Mouse (Mus musculus) myocyte (in vitro differentiated cells): ENCODE measurements around the gene Ggt6. TPM values are rescaled to one million over a fixed set of nuclear protein-coding genes. Genes with fewer than 3 reads are reported as not detected.

ENCODE experiments used
- H3K27me3 ChIP-seq: one replicate; pipeline ENCODE4 v1.6.1; 2011; ENCODE audit not compliant: control insufficient read depth, insufficient read depth, insufficient read length
- H3K36me3 ChIP-seq: one replicate; pipeline ENCODE4 v1.6.1; 2011; ENCODE audit not compliant: control insufficient read depth, insufficient read depth
- H3K4me2 ChIP-seq: one replicate; pipeline ENCODE4 v1.6.1; 2011; ENCODE audit warnings: low read depth, control low read depth
- H3K4me3 ChIP-seq: one replicate; pipeline ENCODE4 v1.5.1; 2011; ENCODE audit warnings: mild to moderate bottlenecking, control low read depth, moderate library complexity
- H3K79me2 ChIP-seq: one replicate; pipeline ENCODE4 v1.6.1; 2011; ENCODE audit not compliant: control insufficient read depth, insufficient read depth
- H3ac ChIP-seq: one replicate; pipeline ENCODE4 v1.6.1; 2011; ENCODE audit not compliant: control insufficient read depth, insufficient read length
- CEBPB ChIP-seq: IDR thresholded peaks from 2 replicates; pipeline ENCODE4 v1.6.1; 2011; ENCODE audit warnings: mild to moderate bottlenecking, moderate library complexity; ENCODE audit not compliant: poor library complexity, insufficient read depth, severe bottlenecking
- E2F4 ChIP-seq: IDR thresholded peaks from one replicate; pipeline ENCODE4 v1.6.1; 2011; ENCODE audit warnings: mild to moderate bottlenecking, control low read depth, moderate library complexity; ENCODE audit not compliant: insufficient read depth
- MAX ChIP-seq: IDR thresholded peaks from one replicate; pipeline ENCODE4 v1.6.1; 2011; ENCODE audit warnings: low read depth, mild to moderate bottlenecking, control low read depth
- MYOD1 ChIP-seq, 3 experiments: IDR thresholded peaks; one replicate each; pipeline ENCODE4 v1.6.1; 2011; ENCODE audit warnings: control low read depth in 2 of 3, low read depth in 2 of 3, mild to moderate bottlenecking in 2 of 3, moderate library complexity in 1 of 3; ENCODE audit not compliant: insufficient read length in 2 of 3, control insufficient read depth in 1 of 3
- MYOG ChIP-seq, 3 experiments: IDR thresholded peaks; one replicate each; pipeline ENCODE4 v1.6.1; 2011; ENCODE audit warnings: control low read depth in 2 of 3, low read depth in 2 of 3, mild to moderate bottlenecking in 2 of 3; ENCODE audit not compliant: insufficient read length in 2 of 3, control insufficient read depth in 1 of 3, insufficient read depth in 1 of 3
- POLR2A ChIP-seq: IDR thresholded peaks from one replicate; pipeline ENCODE4 v1.6.1; 2011; ENCODE audit warnings: low read depth, mild to moderate bottlenecking, control low read depth, moderate library complexity; ENCODE audit not compliant: insufficient read length
- POLR2AphosphoS2 ChIP-seq: IDR thresholded peaks from one replicate; pipeline ENCODE4 v1.6.1; 2011; ENCODE audit warnings: low read depth, control low read depth; ENCODE audit not compliant: insufficient read length
- REST ChIP-seq: IDR thresholded peaks from one replicate; pipeline ENCODE4 v1.6.1; 2011; ENCODE audit warnings: mild to moderate bottlenecking, control low read depth, moderate library complexity; ENCODE audit not compliant: insufficient read depth, insufficient read length
- SRF ChIP-seq: IDR thresholded peaks from one replicate; pipeline ENCODE4 v1.6.1; 2011; ENCODE audit warnings: low read depth; ENCODE audit not compliant: control insufficient read depth, insufficient read length
- TCF12 ChIP-seq: IDR thresholded peaks from one replicate; pipeline ENCODE4 v1.6.1; 2011; ENCODE audit warnings: mild to moderate bottlenecking, control low read depth; ENCODE audit not compliant: poor library complexity, insufficient read depth, severe bottlenecking
- TCF3 ChIP-seq: IDR thresholded peaks from one replicate; pipeline ENCODE4 v1.6.1; 2011; ENCODE audit warnings: low read depth, control low read depth; ENCODE audit not compliant: insufficient read length
- USF1 ChIP-seq: IDR thresholded peaks from one replicate; pipeline ENCODE4 v1.6.1; 2011; ENCODE audit warnings: low read depth, mild to moderate bottlenecking, control low read depth, moderate library complexity
- polyA plus RNA-seq: library from polyadenylated mRNA; unstranded; fragments of >200 nt; fragmentation: generic; extraction: Trizol; gene quantifications from one replicate; pipeline ENCODE4 v1.2.1, GENCODE M21; 2012; ENCODE audit warnings: missing spikeins

Ggt6 gene
- polyA plus RNA-seq, 1 experiment = not detected

DNA sequence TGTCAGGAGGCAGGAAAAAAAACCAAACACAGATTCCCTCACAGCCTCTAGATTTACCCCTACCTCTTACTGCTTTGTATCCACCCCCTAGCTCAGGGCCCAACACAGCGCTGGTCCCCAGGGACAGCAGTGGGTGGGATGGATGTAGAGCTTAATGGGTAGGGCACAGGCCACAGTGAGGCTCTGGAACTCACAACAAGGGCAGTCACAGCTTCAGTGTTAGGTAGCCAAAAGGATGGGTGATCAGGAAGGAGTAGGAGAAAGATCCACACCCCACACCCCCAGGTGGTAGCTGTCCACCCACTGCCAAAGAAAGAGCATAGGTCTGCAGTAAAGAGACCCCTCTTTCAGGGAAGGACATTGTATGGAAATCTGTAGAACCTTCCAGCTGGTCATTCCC, 42.3 kb downstream of the Ggt6 start:
- peak overlapping the region; percentile 21 for H3K4me2 ChIP-seq
- H3ac ChIP-seq = no peak overlapping the region
- H3K79me2 ChIP-seq = no peaks in the 10 kb centered on the region
- TF ChIP-seq TCF12 (no peak), MYOG (IDR thresholded peaks at IDR 0.05; ENCODE audit: control insufficient read depth in 1 of 3, insufficient read depth in 1 of 3, insufficient read length in 2 of 3, low read depth in 2 of 3) (no peak), TCF3 (no peak), E2F4 (no peak), CEBPB (no peak), POLR2AphosphoS2 (no peak), MYOD1 (IDR thresholded peaks at IDR 0.05; ENCODE audit: control insufficient read depth in 1 of 3, insufficient read length in 2 of 3, low read depth in 2 of 3) (no peak), SRF (no peak), REST (no peak), POLR2A (no peak), USF1 (no peak), MAX (no peak)
- no peaks in the 10 kb centered on the region for H3K36me3 ChIP-seq
- no peak overlapping the region for H3K4me3 ChIP-seq
- H3K27me3 ChIP-seq = no peaks in the 10 kb centered on the region

DNA sequence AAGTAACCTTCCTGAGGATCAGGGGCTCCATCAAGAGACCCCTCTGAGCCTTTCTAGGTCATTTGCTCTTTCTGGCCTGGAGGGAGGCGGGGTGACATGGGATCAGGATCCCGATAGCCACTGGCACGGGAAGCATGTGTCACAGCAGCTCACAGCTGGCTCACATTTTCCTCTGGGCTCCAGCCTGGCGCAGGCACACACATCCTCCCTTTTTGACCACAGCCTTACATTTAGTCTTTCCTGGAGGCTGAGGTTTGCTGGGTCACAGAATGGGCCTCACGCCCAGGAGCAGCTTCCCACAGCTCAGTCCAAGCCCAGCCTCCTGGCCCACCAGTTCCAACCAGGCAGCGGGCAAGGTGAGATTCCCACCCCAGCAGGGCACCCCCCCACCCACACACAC, 42.9 kb downstream of the Ggt6 start:
- no peak for TF ChIP-seq POLR2AphosphoS2
- TF ChIP-seq SRF = no peak
- TF ChIP-seq MAX = no peak
- peak in 1 of 3 experiments; percentile 26 for TF ChIP-seq MYOD1 (IDR thresholded peaks at IDR 0.05; ENCODE audit: control insufficient read depth in 1 of 3, insufficient read length in 2 of 3, low read depth in 2 of 3)
- H3K4me3 ChIP-seq = no peak overlapping the region
- H3K4me2 ChIP-seq = peak overlapping the region; percentile 21
- no peaks in the 10 kb centered on the region for H3K36me3 ChIP-seq
- no peaks in the 10 kb centered on the region for H3K79me2 ChIP-seq
- no peak overlapping the region for H3ac ChIP-seq
- H3K27me3 ChIP-seq = no peaks in the 10 kb centered on the region

DNA sequence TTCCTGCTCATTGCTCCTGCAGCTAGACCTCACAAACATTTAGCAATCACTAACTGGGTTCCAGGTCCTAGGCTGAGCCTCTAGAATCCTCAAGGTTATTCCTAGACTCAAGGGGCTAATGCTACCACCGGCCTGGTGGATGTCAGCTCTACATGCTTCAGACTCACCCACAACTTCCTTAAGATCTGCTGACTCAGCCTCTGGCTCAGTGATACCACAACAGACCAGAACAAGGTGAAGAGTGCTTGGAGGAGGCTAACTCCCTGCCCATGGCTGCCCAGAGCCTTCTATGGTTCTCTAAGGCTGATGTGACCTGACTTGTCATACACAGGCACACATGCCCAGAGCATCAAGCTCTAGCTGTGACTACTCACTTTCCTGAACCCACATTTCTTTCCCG, 44.2 kb downstream of the Ggt6 start:
- Histone ChIP-seq H3K79me2 (no peaks in the 10 kb centered on the region), H3K4me2 (no peak overlapping the region), H3K4me3 (no peak overlapping the region), H3ac (no peak overlapping the region), H3K36me3 (no peaks in the 10 kb centered on the region), H3K27me3 (peaks cover 1% of the 10 kb centered on the region)
- TF ChIP-seq SRF (no peak), MYOG (IDR thresholded peaks at IDR 0.05; ENCODE audit: control insufficient read depth in 1 of 3, insufficient read depth in 1 of 3, insufficient read length in 2 of 3, low read depth in 2 of 3) (no peak), MAX (no peak), E2F4 (no peak), POLR2A (no peak), REST (no peak), CEBPB (no peak), TCF3 (no peak), MYOD1 (IDR thresholded peaks at IDR 0.05; ENCODE audit: control insufficient read depth in 1 of 3, insufficient read length in 2 of 3, low read depth in 2 of 3) (no peak), POLR2AphosphoS2 (no peak), TCF12 (no peak), USF1 (no peak)

DNA sequence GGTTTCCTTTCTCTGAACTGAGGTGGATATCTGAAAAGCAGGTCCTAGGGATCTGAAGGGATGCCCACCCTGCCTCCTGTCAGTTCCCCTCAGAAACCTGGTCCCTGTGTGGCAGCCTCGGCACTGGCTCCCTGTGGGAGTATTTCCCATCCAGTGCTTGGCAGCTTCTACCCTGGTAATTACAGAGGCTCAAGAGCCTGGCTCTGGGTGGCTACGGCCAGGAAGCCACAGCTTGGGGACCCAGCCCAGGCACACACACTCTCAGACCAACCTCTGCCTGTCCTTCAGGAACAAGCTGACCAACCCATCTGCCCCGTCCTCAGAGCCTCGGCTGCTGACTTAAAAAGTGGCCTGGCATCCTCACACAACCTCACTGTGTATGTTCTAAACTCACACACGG, 46.0 kb downstream of the Ggt6 start:
- peaks cover 8% of the 10 kb centered on the region for H3K27me3 ChIP-seq
- TF ChIP-seq E2F4 (no peak), TCF3 (no peak), CEBPB (no peak), MYOG (IDR thresholded peaks at IDR 0.05; ENCODE audit: control insufficient read depth in 1 of 3, insufficient read depth in 1 of 3, insufficient read length in 2 of 3, low read depth in 2 of 3) (no peak), MAX (no peak), POLR2A (no peak), POLR2AphosphoS2 (no peak), SRF (no peak), USF1 (no peak), REST (no peak)

DNA sequence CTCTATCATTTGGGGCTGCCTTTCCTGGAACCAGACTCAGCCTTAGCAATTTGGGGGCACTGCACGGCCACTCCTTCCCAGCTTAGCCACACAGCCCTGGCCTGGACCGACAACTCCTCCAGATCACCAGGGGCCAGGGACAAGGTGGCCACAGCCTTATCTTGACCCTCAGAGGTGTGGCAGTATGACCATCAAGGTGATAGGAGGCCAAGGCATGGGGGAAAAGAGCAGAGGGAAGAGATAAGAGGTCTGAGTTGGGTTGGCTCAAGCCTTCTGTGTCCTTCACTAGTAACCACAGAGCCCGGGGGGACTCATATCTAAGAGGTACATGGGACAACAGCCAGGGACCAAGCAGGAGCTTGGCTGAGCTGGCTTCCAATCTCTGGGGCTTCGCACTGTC, 46.6 kb downstream of the Ggt6 start:
- no peak for TF ChIP-seq USF1
- TF ChIP-seq POLR2A = no peak
- TF ChIP-seq SRF = no peak
- TF ChIP-seq REST = no peak
- no peak for TF ChIP-seq POLR2AphosphoS2
- H3K79me2 ChIP-seq = no peaks in the 10 kb centered on the region
- no peak overlapping the region for H3K4me2 ChIP-seq
- H3K4me3 ChIP-seq = no peak overlapping the region
- H3K27me3 ChIP-seq = peaks cover 8% of the 10 kb centered on the region
- H3K36me3 ChIP-seq = no peaks in the 10 kb centered on the region
- H3ac ChIP-seq = no peak overlapping the region

More for the DNA sequence above, 46.0 kb downstream of the Ggt6 start:
- Histone ChIP-seq H3K4me3 (no peak overlapping the region), H3K79me2 (no peaks in the 10 kb centered on the region), H3K36me3 (no peaks in the 10 kb centered on the region), H3ac (no peak overlapping the region), H3K4me2 (no peak overlapping the region)
